Mouse (Mus musculus) naive thymus-derived CD4-positive, alpha-beta T cell, adult 2 months (primary cell): ENCODE measurements around the gene Olfr1356.
"Not testable (repeated sequence)": the region's sequence is repeated elsewhere in the genome, so short reads cannot be mapped to it uniquely, and the experiment has no call there.

Experiments used
- DNase-seq: peaks from one replicate; pipeline ENCODE4 v3.0.0-alpha.2; 2011; ENCODE audit warnings: low read depth

Olfr1356 gene

DNA sequence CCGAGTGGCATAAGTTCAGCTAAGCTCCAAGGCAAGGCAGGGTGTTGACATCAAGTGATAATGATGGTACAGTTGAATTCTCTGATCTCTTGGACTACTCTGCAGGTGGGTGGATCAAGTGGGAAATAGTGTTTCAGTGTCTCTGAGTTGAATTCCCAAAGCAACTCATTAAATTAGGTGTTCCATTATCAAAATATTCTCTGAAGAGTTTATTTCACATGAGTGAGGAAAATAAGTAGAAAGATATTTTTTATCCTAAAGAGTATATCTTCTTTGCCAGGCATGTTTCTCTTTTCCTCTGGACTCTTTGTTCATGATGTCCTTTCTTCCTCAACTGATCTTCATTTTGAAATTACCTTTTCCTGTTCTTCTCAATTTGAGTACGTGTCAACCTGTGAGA lies at the start of gene Olfr1356:
Gene Olfr1356 (minus strand): TSS at position 101 of the 400 bp plus-strand sequence.
- no peak for DNase-seq

DNA sequence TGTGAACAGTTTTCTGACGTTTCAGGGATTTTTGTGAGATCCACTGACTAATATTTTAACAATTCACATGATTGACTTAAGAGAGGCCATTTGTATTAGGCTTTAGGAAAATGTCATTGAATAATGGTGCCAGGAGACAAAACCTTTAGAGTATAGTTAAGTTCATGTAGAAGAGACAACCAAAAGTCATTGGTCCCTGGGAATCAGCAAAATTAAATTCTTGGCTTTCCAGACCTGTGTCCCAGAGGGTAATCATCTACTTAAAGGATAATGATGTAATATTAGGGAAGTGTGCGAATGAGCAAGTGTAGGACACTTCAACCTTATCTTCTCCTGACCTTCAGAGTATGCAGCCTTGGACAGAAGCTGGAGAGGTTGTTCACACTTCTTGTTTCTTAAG lies 23.3 kb upstream of the Olfr1356 start, which contains the start of gene Olfr1355:
Gene Olfr1355 (plus strand): TSS at position 301 of the 400 bp plus-strand sequence.
- DNase-seq = no peak

- DNase-seq = not testable (repeated sequence)
Measured at GRCm38 (mm10) chr10:78840456-78840855, 11.5 kb downstream of the Olfr1356 start.

DNA sequence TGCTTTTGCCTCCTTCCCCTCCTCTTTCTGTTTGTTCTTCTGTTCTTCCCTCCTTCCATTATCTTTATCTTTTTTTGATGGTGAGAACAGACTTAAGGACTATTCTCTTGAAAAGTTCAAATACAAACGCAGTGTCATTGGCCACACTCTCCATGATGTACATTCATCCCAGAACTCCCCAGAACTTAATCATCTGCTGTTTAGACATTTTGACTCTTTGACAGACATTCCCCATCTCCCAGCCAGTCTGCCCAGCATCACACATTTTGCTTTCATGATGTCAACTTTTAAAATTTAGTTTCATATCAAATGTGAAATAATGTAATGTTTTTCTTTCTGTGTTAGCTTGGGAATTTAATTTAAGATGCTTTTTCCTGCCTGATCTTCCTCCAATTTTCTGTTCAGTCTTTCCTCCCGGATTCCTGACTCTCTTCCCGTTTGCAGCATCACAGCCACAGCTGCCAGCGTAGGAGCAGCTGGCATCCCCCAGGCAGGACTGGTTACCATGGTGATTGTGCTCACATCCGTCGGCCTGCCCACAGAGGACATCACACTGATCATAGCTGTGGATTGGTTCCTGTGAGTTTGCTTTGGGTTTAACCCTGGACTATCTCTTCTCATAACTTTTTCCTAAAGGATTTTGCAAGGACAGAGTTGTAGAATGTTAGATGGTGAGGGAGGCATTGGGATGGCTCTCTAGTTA lies 39.5 kb downstream of the Olfr1356 start:
- no peak for DNase-seq

DNA sequence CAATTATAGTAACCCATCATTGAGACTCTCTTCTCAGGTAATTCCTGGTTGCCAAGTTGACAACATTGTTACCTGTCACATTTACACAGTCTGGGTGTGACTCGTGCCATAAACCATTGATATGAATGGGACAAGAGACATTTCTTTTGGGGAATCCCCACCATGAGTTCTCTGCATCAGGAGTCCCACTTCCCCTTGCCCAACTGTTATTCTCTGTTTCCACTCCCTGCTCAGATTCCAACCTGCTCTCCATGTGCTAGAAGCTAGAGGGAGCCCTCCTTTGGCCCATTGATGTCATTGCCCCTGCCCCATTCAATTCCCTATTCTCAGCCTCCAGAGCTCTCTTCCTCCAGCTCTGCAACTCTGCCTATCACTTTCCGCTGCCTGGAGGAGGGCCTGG lies 50.5 kb downstream of the Olfr1356 start:
- no peak for DNase-seq
